Mouse (Mus musculus) heart, adult 2 months (tissue): ENCODE measurements around the gene Prkcq.

Source experiments
- CTCF ChIP-seq: fragments of 200-600 bp; IDR thresholded peaks from 2 replicates; pipeline ENCODE4 v1.8.1; 2022; ENCODE audit warnings: antibody characterized with exemption, mild to moderate bottlenecking, moderate library complexity
- EP300 ChIP-seq: fragments of 200-500 bp; IDR thresholded peaks from 2 replicates; pipeline ENCODE4 v1.6.1; 2011; ENCODE audit warnings: low read depth, low read length, control low read depth; ENCODE audit not compliant: insufficient read depth

GRCm38 (mm10) chr2:11204961-11205360, 33.1 kb downstream of the Prkcq start:
- TF ChIP-seq CTCF: no peak
- TF ChIP-seq EP300: no peak
